Mouse (Mus musculus) inflammation-experienced regulatory T-cells (primary cell): ENCODE results near the gene 2610528J11Rik. TPM values are rescaled to one million over a fixed set of nuclear protein-coding genes. Genes with fewer than 3 reads are reported as not detected.

Source experiments
- polyA plus RNA-seq, 2 experiments: library from polyadenylated mRNA; unstranded; fragments of 100-300 nt; shearing (Covaris generic); gene quantifications; one replicate each; pipeline ENCODE4 v1.2.1; 2017

Gene 2610528J11Rik
- under 1 TPM in 1 of 2 experiments, not detected in 1; 0.17 TPM for polyA plus RNA-seq

GRCm38 (mm10) chr4:118526408-118527334 is at the start of gene 2610528J11Rik:
2610528J11Rik (plus strand) TSS chr4:118526999.

GRCm38 (mm10) chr4:118489717-118490132 is 37.1 kb upstream of the 2610528J11Rik start, which contains the start of gene Tie1:
Tie1 (minus strand) TSS chr4:118490061.

GRCm38 (mm10) chr4:118543592-118544260 is 16.9 kb downstream of the 2610528J11Rik start, which contains the start of gene Tmem125:
Tmem125 (minus strand) TSS chr4:118544044.

Other genes with a start within 250 kb of the 2610528J11Rik start
- gene Ptprf, start 235.6 kb upstream of the 2610528J11Rik start, polyA plus RNA-seq = 1 to 10 TPM in 1 of 2 experiments, under 1 TPM in 1; 0.57 to 2.4 TPM
- 10 to 100 TPM; 12.9 to 13.0 TPM for gene Szt2, start 117.7 kb upstream of the 2610528J11Rik start, polyA plus RNA-seq
- gene Med8, start 117.7 kb upstream of the 2610528J11Rik start, polyA plus RNA-seq = 100 to 1,000 TPM in 1 of 2 experiments, 10 to 100 TPM in 1; 97.0 to 116 TPM
- gene Elovl1, start 98.9 kb upstream of the 2610528J11Rik start, polyA plus RNA-seq = 100 to 1,000 TPM; 138 to 167 TPM
- 1 to 10 TPM; 7.9 to 8.7 TPM for gene Cdc20, start 89.6 kb upstream of the 2610528J11Rik start, polyA plus RNA-seq
- gene Mpl, start 69.5 kb upstream of the 2610528J11Rik start, polyA plus RNA-seq = under 1 TPM; 0.14 to 0.40 TPM
- under 1 TPM in 1 of 2 experiments, not detected in 1; 0.59 TPM for gene Tie1, start 36.9 kb upstream of the 2610528J11Rik start, polyA plus RNA-seq
- gene Tmem125, start 17.0 kb downstream of the 2610528J11Rik start, polyA plus RNA-seq = under 1 TPM in 1 of 2 experiments, not detected in 1; 0.28 TPM
- gene Cfap57, start 93.8 kb downstream of the 2610528J11Rik start, polyA plus RNA-seq = under 1 TPM; 0.08 to 0.42 TPM
- 100 to 1,000 TPM; 149 to 167 TPM for gene Ebna1bp2, start 93.8 kb downstream of the 2610528J11Rik start, polyA plus RNA-seq
- gene Olfr62, start 132.0 kb downstream of the 2610528J11Rik start, polyA plus RNA-seq = not detected
- not detected for gene Olfr1342, start 165.8 kb downstream of the 2610528J11Rik start, polyA plus RNA-seq
- 1 to 10 TPM in 1 of 2 experiments, under 1 TPM in 1; 0.43 to 2.0 TPM for gene Olfr1341, start 176.5 kb downstream of the 2610528J11Rik start, polyA plus RNA-seq
- gene Olfr1340, start 193.1 kb downstream of the 2610528J11Rik start, polyA plus RNA-seq = under 1 TPM in 1 of 2 experiments, not detected in 1; 0.10 TPM
- gene Olfr1339, start 205.2 kb downstream of the 2610528J11Rik start, polyA plus RNA-seq = not detected
- gene Olfr1338, start 231.7 kb downstream of the 2610528J11Rik start, polyA plus RNA-seq = under 1 TPM in 1 of 2 experiments, not detected in 1; 0.45 TPM